Mouse (Mus musculus): ENCODE measurements at regions not wholly inside any gene's neighbourhood (a gene's known extent, or its start where the extent isn't known, plus 50 kb on each side); places are given as distances from the start of the nearest gene placed in this dataset.

DNA sequence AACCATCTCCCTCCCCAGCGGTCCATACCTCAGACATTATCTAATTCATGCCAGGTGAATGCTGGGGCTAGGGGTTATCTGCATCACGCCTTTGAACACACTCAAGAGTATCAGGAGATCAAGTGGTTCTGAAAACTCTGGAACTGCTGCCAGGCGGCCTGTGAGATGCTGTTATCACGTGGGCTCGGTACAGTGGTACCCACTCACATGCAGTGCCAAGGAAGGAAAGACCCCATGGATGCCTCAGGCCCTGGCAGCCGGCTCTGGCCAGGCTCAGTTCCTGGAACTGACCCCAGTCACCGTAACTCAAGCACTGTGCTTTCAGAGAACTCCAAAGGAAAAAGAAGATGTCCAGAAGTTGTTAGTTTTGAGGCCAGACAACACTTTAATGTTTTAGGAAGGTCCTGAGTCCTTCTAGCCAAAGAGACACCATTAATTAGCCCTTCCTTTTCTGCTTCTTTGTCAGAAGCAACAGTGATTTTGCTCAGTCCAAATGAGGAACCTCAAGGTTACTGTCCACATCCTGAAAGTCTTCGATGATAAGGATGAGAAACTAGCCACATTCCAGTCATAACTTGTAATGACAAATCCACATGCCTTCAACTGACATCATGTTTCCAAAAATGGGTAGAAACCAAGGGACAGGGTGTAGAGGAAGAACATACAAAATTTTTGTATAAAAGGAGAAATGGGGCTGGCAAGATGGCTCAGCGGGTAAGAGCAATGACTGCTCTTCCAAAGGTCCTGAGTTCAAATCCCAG lies 126.1 kb downstream of the Zbtb18 start:
- TF ChIP-seq POLR2A (IDR thresholded peaks at IDR 0.05; ENCODE audit: borderline replicate concordance, extremely low read depth, insufficient read depth, insufficient read length), result no peak
- Histone ChIP-seq H3K4me1 (ENCODE audit: control insufficient read depth, insufficient read depth, low read length) (no peaks in the 10 kb centered on the region), H3K36me3 (ENCODE audit: control insufficient read depth, insufficient read depth, low read length) (no peaks in the 10 kb centered on the region), H3K9me3 (ENCODE audit: control insufficient read depth, low read length) (no peaks in the 10 kb centered on the region), H3K27ac (replicated peaks; ENCODE audit: low read depth, low read length) (no peak overlapping the region), H3K4me3 (replicated peaks; ENCODE audit: low read length) (no peak overlapping the region), H3K4me2 (replicated peaks; ENCODE audit: low read depth, low read length, severe bottlenecking) (no peak overlapping the region), H3K27me3 (ENCODE audit: control insufficient read depth, insufficient read depth, low read length) (no peaks in the 10 kb centered on the region), H3K9ac (ENCODE audit: low read depth, low read length, severe bottlenecking) (no peak overlapping the region)
- WGBS, result 89% methylated on average over 9 of the region's 9 CpGs
- no peak for DNase-seq (ENCODE audit: low spot score)
- no peak for ATAC-seq (ENCODE audit: low FRiP score, low read depth)

DNA sequence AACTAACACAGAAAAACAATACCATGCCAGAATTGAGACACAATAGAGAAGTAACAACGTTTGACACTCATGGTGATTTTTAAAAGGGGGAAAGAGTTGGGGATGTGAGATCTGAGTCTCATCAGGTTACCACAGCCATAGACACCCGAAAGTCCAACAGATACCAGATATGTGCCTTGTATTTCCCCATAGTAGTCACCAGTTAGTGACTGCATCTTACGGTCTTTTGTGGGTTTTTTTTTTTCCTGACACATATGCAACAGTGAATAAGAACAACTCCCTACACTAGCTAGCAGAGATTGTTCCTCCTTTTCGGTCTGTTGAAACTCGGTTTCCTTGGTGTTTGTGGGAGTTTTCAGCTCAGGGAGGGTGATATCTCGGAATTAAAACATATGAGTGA lies 127.4 kb downstream of the Zbtb18 start:
- WGBS, result 86% methylated on average over 6 of the region's 6 CpGs
- DNase-seq (ENCODE audit: low spot score), result no peak
- Histone ChIP-seq H3K36me3 (ENCODE audit: control insufficient read depth, insufficient read depth, low read length) (no peaks in the 10 kb centered on the region), H3K27me3 (ENCODE audit: control insufficient read depth, insufficient read depth, low read length) (no peaks in the 10 kb centered on the region), H3K27ac (replicated peaks; ENCODE audit: low read depth, low read length) (no peak overlapping the region), H3K4me2 (replicated peaks; ENCODE audit: low read depth, low read length, severe bottlenecking) (no peak overlapping the region), H3K4me3 (replicated peaks; ENCODE audit: low read length) (no peak overlapping the region), H3K9ac (ENCODE audit: low read depth, low read length, severe bottlenecking) (no peak overlapping the region), H3K9me3 (ENCODE audit: control insufficient read depth, low read length) (no peaks in the 10 kb centered on the region), H3K4me1 (ENCODE audit: control insufficient read depth, insufficient read depth, low read length) (no peaks in the 10 kb centered on the region)
- TF ChIP-seq POLR2A (IDR thresholded peaks at IDR 0.05; ENCODE audit: borderline replicate concordance, extremely low read depth, insufficient read depth, insufficient read length), result no peak
- no peak for ATAC-seq (ENCODE audit: low FRiP score, low read depth)

DNA sequence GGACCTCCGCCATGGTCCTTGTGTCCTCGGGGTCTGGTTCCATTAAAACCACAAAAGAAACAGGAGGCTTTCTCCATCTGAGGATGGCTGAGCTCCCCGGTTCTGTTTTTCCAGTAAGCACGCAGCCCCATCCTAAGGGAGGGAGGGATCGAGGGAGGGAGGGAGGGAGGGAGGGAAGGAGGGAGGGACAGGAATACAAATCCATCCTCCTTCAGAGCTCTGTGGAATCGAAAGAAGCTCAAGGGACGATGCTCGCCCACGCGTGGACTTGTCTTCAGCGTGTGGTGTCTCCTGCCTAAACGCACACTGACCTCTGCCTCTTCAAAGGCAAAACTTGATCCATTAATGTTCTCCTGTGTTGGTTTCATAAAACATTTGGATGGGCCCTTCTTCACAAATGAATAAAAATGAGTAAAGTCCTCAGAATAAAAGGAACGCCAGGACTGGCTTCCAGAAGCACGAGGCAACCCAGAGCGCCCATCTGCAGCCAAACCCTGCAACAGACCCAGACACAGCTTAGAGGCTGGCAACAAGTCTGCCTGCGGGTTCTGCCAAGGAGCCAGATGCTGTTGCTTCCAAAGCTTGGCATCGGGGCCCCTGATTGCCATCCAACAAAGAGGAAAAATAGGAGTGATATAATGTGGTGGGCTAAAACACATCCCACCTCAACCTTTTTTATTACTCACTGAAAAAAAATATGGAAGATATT lies 131.0 kb downstream of the Zbtb18 start:
- H3K9me3 ChIP-seq (ENCODE audit: control insufficient read depth, low read length), result no peaks in the 10 kb centered on the region
- 87% methylated on average over 17 of the region's 17 CpGs for WGBS
- no peaks in the 10 kb centered on the region for H3K27me3 ChIP-seq (ENCODE audit: control insufficient read depth, insufficient read depth, low read length)
- TF ChIP-seq POLR2A (IDR thresholded peaks at IDR 0.05; ENCODE audit: borderline replicate concordance, extremely low read depth, insufficient read depth, insufficient read length), result no peak
- no peak for DNase-seq (ENCODE audit: low spot score)
- ATAC-seq (ENCODE audit: low FRiP score, low read depth), result no peak
- H3K36me3 ChIP-seq (ENCODE audit: control insufficient read depth, insufficient read depth, low read length), result no peaks in the 10 kb centered on the region
- no peak overlapping the region for H3K27ac ChIP-seq (replicated peaks; ENCODE audit: low read depth, low read length)
- no peak overlapping the region for H3K9ac ChIP-seq (ENCODE audit: low read depth, low read length, severe bottlenecking)
- no peak overlapping the region for H3K4me3 ChIP-seq (replicated peaks; ENCODE audit: low read length)
- H3K4me1 ChIP-seq (ENCODE audit: control insufficient read depth, insufficient read depth, low read length), result no peaks in the 10 kb centered on the region
- no peak overlapping the region for H3K4me2 ChIP-seq (replicated peaks; ENCODE audit: low read depth, low read length, severe bottlenecking)

DNA sequence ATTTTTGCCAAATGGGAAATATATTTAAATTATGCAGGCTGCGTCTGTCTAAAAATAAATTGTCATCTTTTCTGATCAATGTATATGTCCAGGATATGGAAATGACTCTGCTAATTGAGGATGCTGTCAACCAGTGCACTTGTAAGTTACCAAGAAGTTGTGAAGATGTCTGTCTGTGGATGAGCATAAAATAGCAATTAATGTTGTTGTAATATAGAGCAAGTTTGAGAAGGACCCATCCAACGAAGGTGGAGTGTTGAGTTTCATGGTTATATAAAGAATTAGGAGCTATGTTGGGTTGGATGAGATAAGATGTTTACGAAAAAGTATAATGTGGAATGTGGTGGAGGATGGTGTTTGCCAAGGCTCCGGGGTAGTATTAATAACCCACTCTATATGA lies 131.6 kb downstream of the Zbtb18 start:
- DNase-seq (ENCODE audit: low spot score), result no peak
- TF ChIP-seq POLR2A (IDR thresholded peaks at IDR 0.05; ENCODE audit: borderline replicate concordance, extremely low read depth, insufficient read depth, insufficient read length), result no peak
- no peak overlapping the region for H3K9ac ChIP-seq (ENCODE audit: low read depth, low read length, severe bottlenecking)

DNA sequence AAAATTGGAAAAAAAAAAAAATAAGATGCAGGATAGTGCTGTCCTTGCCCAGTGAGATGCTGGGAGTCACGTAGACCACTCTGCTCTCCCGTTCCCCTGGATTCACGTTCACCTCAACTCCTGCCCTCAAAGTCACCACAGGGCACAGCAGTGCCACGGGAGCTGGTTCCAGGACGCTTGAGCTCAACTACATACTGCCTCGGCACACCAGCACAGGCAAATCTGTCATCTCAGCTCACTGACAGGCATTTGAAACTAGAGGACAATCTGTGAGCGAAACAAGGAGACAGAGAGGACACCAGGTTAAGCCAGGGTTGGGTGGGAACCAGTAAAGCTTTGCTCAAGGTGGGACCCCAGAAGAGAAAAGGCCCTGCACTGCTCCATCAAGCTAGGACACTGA lies 132.2 kb downstream of the Zbtb18 start:
- Histone ChIP-seq H3K9me3 (ENCODE audit: control insufficient read depth, low read length) (no peaks in the 10 kb centered on the region), H3K4me3 (replicated peaks; ENCODE audit: low read length) (no peak overlapping the region), H3K9ac (ENCODE audit: low read depth, low read length, severe bottlenecking) (no peak overlapping the region), H3K27ac (replicated peaks; ENCODE audit: low read depth, low read length) (no peak overlapping the region), H3K27me3 (ENCODE audit: control insufficient read depth, insufficient read depth, low read length) (no peaks in the 10 kb centered on the region), H3K36me3 (ENCODE audit: control insufficient read depth, insufficient read depth, low read length) (no peaks in the 10 kb centered on the region), H3K4me2 (replicated peaks; ENCODE audit: low read depth, low read length, severe bottlenecking) (no peak overlapping the region), H3K4me1 (ENCODE audit: control insufficient read depth, insufficient read depth, low read length) (no peaks in the 10 kb centered on the region)
- no peak for TF ChIP-seq POLR2A (IDR thresholded peaks at IDR 0.05; ENCODE audit: borderline replicate concordance, extremely low read depth, insufficient read depth, insufficient read length)
- DNase-seq (ENCODE audit: low spot score), result no peak
- no peak for ATAC-seq (ENCODE audit: low FRiP score, low read depth)
- 87% methylated on average over 7 of the region's 7 CpGs for WGBS

More for the DNA sequence above, 131.6 kb downstream of the Zbtb18 start:
- no peaks in the 10 kb centered on the region for H3K9me3 ChIP-seq (ENCODE audit: control insufficient read depth, low read length)
- H3K27ac ChIP-seq (replicated peaks; ENCODE audit: low read depth, low read length), result no peak overlapping the region
- no peak overlapping the region for H3K4me3 ChIP-seq (replicated peaks; ENCODE audit: low read length)
- ATAC-seq (ENCODE audit: low FRiP score, low read depth), result no peak
- WGBS, result 93% methylated on average over 4 of the region's 4 CpGs
- H3K4me2 ChIP-seq (replicated peaks; ENCODE audit: low read depth, low read length, severe bottlenecking), result no peak overlapping the region
- H3K4me1 ChIP-seq (ENCODE audit: control insufficient read depth, insufficient read depth, low read length), result no peaks in the 10 kb centered on the region
- no peaks in the 10 kb centered on the region for H3K36me3 ChIP-seq (ENCODE audit: control insufficient read depth, insufficient read depth, low read length)
- no peaks in the 10 kb centered on the region for H3K27me3 ChIP-seq (ENCODE audit: control insufficient read depth, insufficient read depth, low read length)
